Mouse (Mus musculus): Measurements from ENCODE around the gene Fpr-rs6. TPM values are rescaled to one million over a fixed set of nuclear protein-coding genes. Genes with fewer than 3 reads are reported as not detected.

Fpr-rs6 gene
- not detected in 2 replicates for polyA plus RNA-seq (2015; fragmentation: Nextera tagmentation; extraction: Ambion mirVana)

- Histone ChIP-seq H3K9me3 (ENCODE audit: control insufficient read depth, low read length) (no peaks in the 10 kb centered on the region), H3K4me3 (ENCODE audit: low read length) (no peak within 1 kb of the TSS), H3K36me3 (ENCODE audit: control insufficient read depth, insufficient read depth, low read length) (no peaks in the 10 kb centered on the region), H3K27ac (ENCODE audit: low read length) (no peak within 1 kb of the TSS), H3K27me3 (ENCODE audit: control insufficient read depth, insufficient read depth, low read depth, low read length) (no peaks in the 10 kb centered on the region), H3K4me1 (replicated peaks; ENCODE audit: control insufficient read depth, insufficient read depth, low read length) (no peaks in the 10 kb centered on the region), H3K4me2 (ENCODE audit: low read depth, low read length) (no peak within 1 kb of the TSS), H3K9ac (ENCODE audit: low read length) (no peak within 1 kb of the TSS)
- no peak for ATAC-seq (ENCODE audit: low read depth)
Observed at GRCm38 (mm10) chr17:20182997-20183396, at the start of gene Fpr-rs6. TSS of gene Fpr-rs6 (minus strand) at chr17:20183097.

Other genes starting within 250 kb of the Fpr-rs6 start
- not detected in 2 replicates for gene Vmn2r104, start 134.8 kb downstream of the Fpr-rs6 start, polyA plus RNA-seq (2015; fragmentation: Nextera tagmentation; extraction: Ambion mirVana)
- not detected in 2 replicates for gene Fpr-rs7, start 68.9 kb downstream of the Fpr-rs6 start, polyA plus RNA-seq (2015; fragmentation: Nextera tagmentation; extraction: Ambion mirVana)
- gene Vmn2r105, start 52.0 kb upstream of the Fpr-rs6 start, polyA plus RNA-seq (2015; fragmentation: Nextera tagmentation; extraction: Ambion mirVana) = not detected in 2 replicates
- gene Vmn2r106, start 102.5 kb upstream of the Fpr-rs6 start, polyA plus RNA-seq (2015; fragmentation: Nextera tagmentation; extraction: Ambion mirVana) = not detected in 2 replicates
- not detected in 2 replicates for gene Vmn2r107, start 162.1 kb upstream of the Fpr-rs6 start, polyA plus RNA-seq (2015; fragmentation: Nextera tagmentation; extraction: Ambion mirVana)
- not detected in 2 replicates for gene Vmn1r224, start 231.0 kb upstream of the Fpr-rs6 start, polyA plus RNA-seq (2015; fragmentation: Nextera tagmentation; extraction: Ambion mirVana)